Mouse (Mus musculus): ENCODE data around the gene Rtp1. TPM values are rescaled to one million over a fixed set of nuclear protein-coding genes. Genes with fewer than 3 reads are reported as not detected.

The Rtp1 gene
- polyA plus RNA-seq, 1 experiment, result not detected

GRCm38 (mm10) chr16:23416657-23417293 is 12.2 kb upstream of the Rtp1 start:
- TF ChIP-seq POLR2A (IDR thresholded peaks at IDR 0.05; ENCODE audit: borderline replicate concordance, low read depth, low read length) (no peak), CTCF (IDR thresholded peaks at IDR 0.05; ENCODE audit: low read depth, low read length) (no peak)
- H3K4me1 ChIP-seq (ENCODE audit: control insufficient read depth, insufficient read depth, low read length), result no peaks in the 10 kb centered on the region
- no peak overlapping the region for H3K4me3 ChIP-seq (ENCODE audit: insufficient read depth, low read length)
- H3K27ac ChIP-seq (ENCODE audit: insufficient read depth, low read depth, low read length), result no peak overlapping the region

GRCm38 (mm10) chr16:23417456-23418240 is 11.3 kb upstream of the Rtp1 start:
- Histone ChIP-seq H3K4me1 (ENCODE audit: control insufficient read depth, insufficient read depth, low read length) (no peaks in the 10 kb centered on the region), H3K27ac (ENCODE audit: insufficient read depth, low read depth, low read length) (no peak overlapping the region), H3K4me3 (ENCODE audit: insufficient read depth, low read length) (no peak overlapping the region)
- TF ChIP-seq CTCF (IDR thresholded peaks at IDR 0.05; ENCODE audit: low read depth, low read length) (no peak), POLR2A (IDR thresholded peaks at IDR 0.05; ENCODE audit: borderline replicate concordance, low read depth, low read length) (no peak)

- Histone ChIP-seq H3K4me3 (ENCODE audit: insufficient read depth, low read length) (no peak overlapping the region), H3K27ac (ENCODE audit: insufficient read depth, low read depth, low read length) (no peak overlapping the region), H3K4me1 (ENCODE audit: control insufficient read depth, insufficient read depth, low read length) (peaks cover 6% of the 10 kb centered on the region)
- no peak for TF ChIP-seq POLR2A (IDR thresholded peaks at IDR 0.05; ENCODE audit: borderline replicate concordance, low read depth, low read length)
- TF ChIP-seq CTCF (IDR thresholded peaks at IDR 0.05; ENCODE audit: low read depth, low read length), result no peak
Observed at GRCm38 (mm10) chr16:23419565-23420085, 9.3 kb upstream of the Rtp1 start.

GRCm38 (mm10) chr16:23423825-23424224 is 5.1 kb upstream of the Rtp1 start:
- TF ChIP-seq CTCF (IDR thresholded peaks at IDR 0.05; ENCODE audit: low read depth, low read length) (no peak), POLR2A (IDR thresholded peaks at IDR 0.05; ENCODE audit: borderline replicate concordance, low read depth, low read length) (no peak)
- H3K27ac ChIP-seq (ENCODE audit: insufficient read depth, low read depth, low read length), result no peak overlapping the region

GRCm38 (mm10) chr16:23427701-23428100 is 1.2 kb upstream of the Rtp1 start:
- no peak overlapping the region for H3K4me3 ChIP-seq (ENCODE audit: insufficient read depth, low read length)
- peaks cover 6% of the 10 kb centered on the region for H3K4me1 ChIP-seq (ENCODE audit: control insufficient read depth, insufficient read depth, low read length)
- H3K27ac ChIP-seq (ENCODE audit: insufficient read depth, low read depth, low read length), result no peak overlapping the region
- TF ChIP-seq POLR2A (IDR thresholded peaks at IDR 0.05; ENCODE audit: borderline replicate concordance, low read depth, low read length) (no peak), CTCF (IDR thresholded peaks at IDR 0.05; ENCODE audit: low read depth, low read length) (no peak)

More at GRCm38 (mm10) chr16:23423825-23424224, 5.1 kb upstream of the Rtp1 start:
- Histone ChIP-seq H3K4me3 (ENCODE audit: insufficient read depth, low read length) (no peak overlapping the region), H3K4me1 (ENCODE audit: control insufficient read depth, insufficient read depth, low read length) (peaks cover 6% of the 10 kb centered on the region)

- Histone ChIP-seq H3K4me1 (ENCODE audit: control insufficient read depth, insufficient read depth, low read length) (no peaks in the 10 kb centered on the region), H3K27ac (ENCODE audit: insufficient read depth, low read depth, low read length) (no peak overlapping the region), H3K4me3 (ENCODE audit: insufficient read depth, low read length) (no peak overlapping the region)
- TF ChIP-seq POLR2A (IDR thresholded peaks at IDR 0.05; ENCODE audit: borderline replicate concordance, low read depth, low read length) (no peak), CTCF (IDR thresholded peaks at IDR 0.05; ENCODE audit: low read depth, low read length) (no peak)
Observed at GRCm38 (mm10) chr16:23429991-23430390, 1.1 kb downstream of the Rtp1 start.

- H3K27ac ChIP-seq (ENCODE audit: insufficient read depth, low read depth, low read length), result no peak overlapping the region
- H3K4me3 ChIP-seq (ENCODE audit: insufficient read depth, low read length), result no peak overlapping the region
- no peak for TF ChIP-seq POLR2A (IDR thresholded peaks at IDR 0.05; ENCODE audit: borderline replicate concordance, low read depth, low read length)
- TF ChIP-seq CTCF (IDR thresholded peaks at IDR 0.05; ENCODE audit: low read depth, low read length), result no peak
Observed at GRCm38 (mm10) chr16:23437404-23438166, 8.7 kb downstream of the Rtp1 start.

GRCm38 (mm10) chr16:23444231-23444630 is 15.3 kb downstream of the Rtp1 start:
- no peak for TF ChIP-seq POLR2A (IDR thresholded peaks at IDR 0.05; ENCODE audit: borderline replicate concordance, low read depth, low read length)
- no peak for TF ChIP-seq CTCF (IDR thresholded peaks at IDR 0.05; ENCODE audit: low read depth, low read length)
- no peak overlapping the region for H3K4me3 ChIP-seq (ENCODE audit: insufficient read depth, low read length)
- H3K27ac ChIP-seq (ENCODE audit: insufficient read depth, low read depth, low read length), result no peak overlapping the region
- H3K4me1 ChIP-seq (ENCODE audit: control insufficient read depth, insufficient read depth, low read length), result no peaks in the 10 kb centered on the region

More at GRCm38 (mm10) chr16:23437404-23438166, 8.7 kb downstream of the Rtp1 start:
- no peaks in the 10 kb centered on the region for H3K4me1 ChIP-seq (ENCODE audit: control insufficient read depth, insufficient read depth, low read length)

- no peaks in the 10 kb centered on the region for H3K4me1 ChIP-seq (ENCODE audit: control insufficient read depth, insufficient read depth, low read length)
- no peak overlapping the region for H3K4me3 ChIP-seq (ENCODE audit: insufficient read depth, low read length)
- TF ChIP-seq POLR2A (IDR thresholded peaks at IDR 0.05; ENCODE audit: borderline replicate concordance, low read depth, low read length), result no peak
- TF ChIP-seq CTCF (IDR thresholded peaks at IDR 0.05; ENCODE audit: low read depth, low read length), result no peak
- H3K27ac ChIP-seq (ENCODE audit: insufficient read depth, low read depth, low read length), result no peak overlapping the region
Observed at GRCm38 (mm10) chr16:23449946-23450345, 21.0 kb downstream of the Rtp1 start.
